Mouse (Mus musculus) limb, embryonic 12.5 days (tissue): Measurements from ENCODE around the gene Trnau1ap. TPM values are rescaled to one million over a fixed set of nuclear protein-coding genes. Genes with fewer than 3 reads are reported as not detected.

Source experiments
- ATAC-seq: fragments of 200-750 bp; cut with Nextera tagmentation; 2 replicates; pipeline ENCODE4 v1.8.0; 2017; ENCODE audit warnings: low read depth, moderate TSS enrichment; ENCODE audit not compliant: insufficient number of reproducible peaks, insufficient read depth, low FRiP score, low TSS enrichment
- H3K27ac ChIP-seq: fragments of 300-500 bp; sonication (generic); 2 replicates; pipeline ENCODE4 v1.5.1; 2016; ENCODE audit warnings: mild to moderate bottlenecking, moderate library complexity
- H3K27me3 ChIP-seq: fragments of 300-500 bp; sonication (generic); 2 replicates; pipeline ENCODE4 v1.6.1; 2016; ENCODE audit warnings: mild to moderate bottlenecking, moderate library complexity
- H3K36me3 ChIP-seq: fragments of 300-500 bp; sonication (generic); 2 replicates; pipeline ENCODE4 v1.6.1; 2016; ENCODE audit warnings: mild to moderate bottlenecking, moderate library complexity
- H3K4me1 ChIP-seq: fragments of 300-500 bp; sonication (generic); replicated peaks from 2 replicates; pipeline ENCODE4 v1.6.1; 2016
- H3K4me2 ChIP-seq: fragments of 300-500 bp; sonication (generic); 2 replicates; pipeline ENCODE4 v1.6.1; 2016; ENCODE audit warnings: mild to moderate bottlenecking, moderate library complexity
- H3K4me3 ChIP-seq: fragments of 300-500 bp; sonication (generic); replicated peaks from 2 replicates; pipeline ENCODE4 v1.5.1; 2016; ENCODE audit warnings: mild to moderate bottlenecking
- H3K9ac ChIP-seq: fragments of 300-500 bp; sonication (generic); replicated peaks from 2 replicates; pipeline ENCODE4 v1.6.1; 2016; ENCODE audit warnings: mild to moderate bottlenecking, moderate library complexity
- H3K9me3 ChIP-seq: fragments of 300-500 bp; sonication (generic); 2 replicates; pipeline ENCODE4 v1.6.1; 2016; ENCODE audit warnings: mild to moderate bottlenecking, moderate library complexity
- WGBS: fragments of 180-500 bp; shearing (Covaris S2); methylation state at CpG from one replicate; pipeline ENCODE4 v1.1.7; 2016; 5-methylcytosine and 5-hydroxymethylcytosine counted together
- polyA plus RNA-seq: library from polyadenylated mRNA; unstranded; fragments of >200 nt; fragmentation: Nextera tagmentation; extraction: Ambion mirVana; gene quantifications from 2 replicates; pipeline ENCODE4 v1.2.1, GENCODE M21; 2016

Gene Trnau1ap
- polyA plus RNA-seq, 1 experiment from 2014 or later = 84.7 TPM

- Histone ChIP-seq H3K27ac (peak within 1 kb of the TSS; percentile 92), H3K9me3 (no peaks in the 10 kb centered on the region), H3K4me1 (peaks cover 15% of the 10 kb centered on the region), H3K27me3 (no peaks in the 10 kb centered on the region), H3K36me3 (peaks cover 46% of the 10 kb centered on the region), H3K4me3 (peak within 1 kb of the TSS; percentile 76), H3K4me2 (peak within 1 kb of the TSS; percentile 87), H3K9ac (peak within 1 kb of the TSS; percentile 87)
- under 1% methylated on average over 31 of the region's 31 CpGs for WGBS
- peak; percentile 87 for ATAC-seq
These were observed 24.1 kb upstream of the Trnau1ap start, which contains the start of gene Rcc1 for GRCm38 (mm10) chr4:132353481-132353885. Rcc1 (minus strand) TSS chr4:132353605.

GRCm38 (mm10) chr4:132352739-132353138, 23.4 kb upstream of the Trnau1ap start:
- Histone ChIP-seq H3K9ac (peak overlapping the region; percentile 87), H3K27ac (peak overlapping the region; percentile 92), H3K27me3 (no peaks in the 10 kb centered on the region), H3K9me3 (no peaks in the 10 kb centered on the region), H3K36me3 (peaks cover 39% of the 10 kb centered on the region), H3K4me2 (peak overlapping the region; percentile 87), H3K4me3 (peak overlapping the region; percentile 76), H3K4me1 (peaks cover 15% of the 10 kb centered on the region)
- WGBS = under 1% methylated on average over 14 of the region's 14 CpGs
- ATAC-seq = no peak

GRCm38 (mm10) chr4:132351401-132351800, 22.1 kb upstream of the Trnau1ap start:
- Histone ChIP-seq H3K9me3 (no peaks in the 10 kb centered on the region), H3K27ac (peak overlapping the region; percentile 9; the same call in 1 of the 2 replicates), H3K27me3 (no peaks in the 10 kb centered on the region), H3K4me1 (peaks cover 15% of the 10 kb centered on the region), H3K4me2 (peak overlapping the region; percentile 87), H3K4me3 (peak overlapping the region; percentile 76), H3K9ac (no peak overlapping the region), H3K36me3 (peaks cover 27% of the 10 kb centered on the region)
- WGBS = 46% methylated on average over 1 of the region's 1 CpGs
- ATAC-seq = no peak

GRCm38 (mm10) chr4:132350854-132351253, 21.5 kb upstream of the Trnau1ap start:
- no peak for ATAC-seq
- H3K4me2 ChIP-seq = no peak overlapping the region
- 65% methylated on average over 3 of the region's 3 CpGs for WGBS
- no peaks in the 10 kb centered on the region for H3K9me3 ChIP-seq
- H3K27me3 ChIP-seq = no peaks in the 10 kb centered on the region
- peak overlapping the region; percentile 9; the same call in 1 of the 2 replicates for H3K27ac ChIP-seq
- H3K4me3 ChIP-seq = no peak overlapping the region
- peaks cover 22% of the 10 kb centered on the region for H3K36me3 ChIP-seq
- H3K9ac ChIP-seq = no peak overlapping the region
- peaks cover 15% of the 10 kb centered on the region for H3K4me1 ChIP-seq

- H3K27me3 ChIP-seq = no peaks in the 10 kb centered on the region
- H3K9me3 ChIP-seq = no peaks in the 10 kb centered on the region
- peaks cover 15% of the 10 kb centered on the region for H3K4me1 ChIP-seq
- ATAC-seq = no peak
- 46% methylated on average over 2 of the region's 2 CpGs for WGBS
- no peak overlapping the region for H3K4me3 ChIP-seq
- H3K36me3 ChIP-seq = peaks cover 22% of the 10 kb centered on the region
- H3K27ac ChIP-seq = no peak overlapping the region; the same call in 1 of the 2 replicates
- H3K4me2 ChIP-seq = no peak overlapping the region
- no peak overlapping the region for H3K9ac ChIP-seq
These were observed 20.9 kb upstream of the Trnau1ap start for GRCm38 (mm10) chr4:132350123-132350740.

GRCm38 (mm10) chr4:132349495-132350122, 20.3 kb upstream of the Trnau1ap start:
- peaks cover 19% of the 10 kb centered on the region for H3K4me1 ChIP-seq
- no peaks in the 10 kb centered on the region for H3K27me3 ChIP-seq
- no peak overlapping the region for H3K9ac ChIP-seq
- no peak for ATAC-seq
- 62% methylated on average over 3 of the region's 3 CpGs for WGBS
- no peak overlapping the region for H3K4me3 ChIP-seq
- no peaks in the 10 kb centered on the region for H3K9me3 ChIP-seq
- peaks cover 22% of the 10 kb centered on the region for H3K36me3 ChIP-seq
- H3K4me2 ChIP-seq = no peak overlapping the region
- peak overlapping the region; percentile 2; the same call in 1 of the 2 replicates for H3K27ac ChIP-seq

- Histone ChIP-seq H3K9me3 (no peaks in the 10 kb centered on the region), H3K9ac (no peak overlapping the region), H3K4me2 (no peak overlapping the region), H3K27me3 (no peaks in the 10 kb centered on the region), H3K27ac (no peak overlapping the region), H3K4me3 (no peak overlapping the region), H3K4me1 (peaks cover 26% of the 10 kb centered on the region), H3K36me3 (peaks cover 17% of the 10 kb centered on the region)
- ATAC-seq = no peak
- WGBS = 48% methylated on average over 3 of the region's 3 CpGs
These were observed 17.3 kb upstream of the Trnau1ap start for GRCm38 (mm10) chr4:132346661-132347060.

- Histone ChIP-seq H3K36me3 (peaks cover 13% of the 10 kb centered on the region; the same call in 1 of the 2 replicates), H3K4me1 (peaks cover 22% of the 10 kb centered on the region), H3K27ac (no peak overlapping the region), H3K9me3 (no peaks in the 10 kb centered on the region), H3K4me3 (no peak overlapping the region), H3K9ac (no peak overlapping the region), H3K4me2 (no peak overlapping the region), H3K27me3 (no peaks in the 10 kb centered on the region)
- 83% methylated on average over 4 of the region's 4 CpGs for WGBS
- ATAC-seq = no peak
These were observed 16.9 kb upstream of the Trnau1ap start for GRCm38 (mm10) chr4:132346261-132346660.

GRCm38 (mm10) chr4:132345843-132346212, 16.5 kb upstream of the Trnau1ap start:
- H3K4me3 ChIP-seq = peak overlapping the region; percentile 79
- H3K4me1 ChIP-seq = peaks cover 19% of the 10 kb centered on the region
- ATAC-seq = no peak
- no peaks in the 10 kb centered on the region for H3K9me3 ChIP-seq
- 47% methylated on average over 5 of the region's 5 CpGs for WGBS
- peaks cover 9% of the 10 kb centered on the region; the same call in 1 of the 2 replicates for H3K36me3 ChIP-seq
- no peak overlapping the region for H3K27ac ChIP-seq
- peak overlapping the region; percentile 88; the same call in 1 of the 2 replicates for H3K4me2 ChIP-seq
- no peaks in the 10 kb centered on the region for H3K27me3 ChIP-seq
- no peak overlapping the region for H3K9ac ChIP-seq

- under 1% methylated on average over 73 of the region's 83 CpGs for WGBS
- peaks cover 19% of the 10 kb centered on the region for H3K4me1 ChIP-seq
- peak; percentile 79 for ATAC-seq
These were observed 16.0 kb upstream of the Trnau1ap start for GRCm38 (mm10) chr4:132345135-132345842.

More at GRCm38 (mm10) chr4:132345135-132345842, 16.0 kb upstream of the Trnau1ap start:
- Histone ChIP-seq H3K4me2 (peak overlapping the region; percentile 88), H3K9ac (peak overlapping the region; percentile 83), H3K27me3 (no peaks in the 10 kb centered on the region), H3K27ac (peak overlapping the region; percentile 77), H3K4me3 (peak overlapping the region; percentile 79), H3K9me3 (no peaks in the 10 kb centered on the region), H3K36me3 (peaks cover 8% of the 10 kb centered on the region)
